Mouse (Mus musculus) cerebellum, postnatal 10 days (tissue): ENCODE measurements at regions not wholly inside any gene's neighbourhood (a gene's known extent, or its start where the extent isn't known, plus 50 kb on each side); places are given as distances from the start of the nearest gene placed in this dataset.

Source experiments
- DNase-seq, 2 experiments: peaks; one replicate each; pipeline ENCODE4 v3.0.0; 2021; ENCODE audit warnings: mixed read lengths in 2 of 2

GRCm38 (mm10) chr14:110276192-110276591 lies 478.8 kb downstream of the Slitrk6 start:
- no peak for DNase-seq

- DNase-seq, result peak; percentile 47 to 58
Observed at GRCm38 (mm10) chr14:110271270-110271669, 483.7 kb downstream of the Slitrk6 start.

DNA sequence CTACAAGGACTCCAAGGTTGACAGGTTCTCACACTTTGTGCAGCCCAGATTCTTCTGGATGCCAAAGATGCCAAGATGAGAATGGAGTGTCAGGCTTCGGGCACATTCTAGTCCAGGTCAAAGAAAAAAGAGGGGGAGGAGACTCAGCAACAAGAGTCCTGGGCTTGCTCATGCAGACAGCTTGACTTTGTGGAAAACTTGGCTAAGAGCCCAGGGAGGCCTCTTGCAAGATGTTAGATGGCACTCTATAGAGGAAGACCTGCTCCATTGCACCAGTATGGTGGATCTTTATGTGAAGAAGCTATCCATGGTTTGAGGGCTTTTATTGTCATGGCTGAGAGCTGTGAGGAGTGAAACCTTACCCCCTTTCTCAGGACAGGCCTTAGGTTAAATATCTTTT lies 510.5 kb downstream of the Slitrk6 start:
- peak; percentile 48 to 57 for DNase-seq

DNA sequence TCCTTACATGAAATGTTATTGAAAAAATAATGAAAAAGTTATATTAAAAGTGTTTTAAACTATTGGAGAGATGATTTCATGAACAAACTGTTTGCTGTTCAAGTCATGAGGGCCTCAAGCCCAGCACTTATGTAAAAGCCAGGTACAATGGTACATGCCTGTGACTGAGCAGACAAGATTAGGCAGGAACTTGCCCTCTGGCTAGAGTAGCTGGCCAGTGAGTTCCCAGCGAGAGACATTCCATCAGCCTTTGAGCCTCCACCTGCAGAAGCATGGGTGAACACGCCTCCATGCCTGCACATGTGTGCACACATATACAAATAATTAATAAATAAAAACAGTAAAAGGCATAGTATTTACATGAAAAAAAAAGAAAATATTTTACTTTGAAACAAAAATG lies 511.4 kb downstream of the Slitrk6 start:
- DNase-seq, result no peak

DNA sequence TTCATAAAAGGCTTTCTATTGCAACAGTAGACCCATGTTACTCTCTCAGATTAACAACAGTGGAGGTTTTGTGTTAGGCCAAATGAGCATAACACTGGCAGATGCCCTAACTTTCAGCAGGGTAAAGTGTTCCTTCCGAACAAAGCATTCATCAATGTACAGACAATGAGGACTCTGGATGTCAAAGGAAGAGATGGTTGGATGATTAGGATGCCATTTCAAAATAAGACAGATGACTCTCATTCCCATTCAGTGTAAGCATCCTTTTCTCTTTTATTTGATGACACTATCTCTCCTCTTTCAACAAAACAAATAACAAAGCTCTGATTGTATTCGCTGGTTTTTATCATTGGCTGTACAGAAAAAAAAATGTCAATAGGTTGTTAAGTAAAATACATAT lies 516.1 kb downstream of the Slitrk6 start:
- DNase-seq, result no peak

DNA sequence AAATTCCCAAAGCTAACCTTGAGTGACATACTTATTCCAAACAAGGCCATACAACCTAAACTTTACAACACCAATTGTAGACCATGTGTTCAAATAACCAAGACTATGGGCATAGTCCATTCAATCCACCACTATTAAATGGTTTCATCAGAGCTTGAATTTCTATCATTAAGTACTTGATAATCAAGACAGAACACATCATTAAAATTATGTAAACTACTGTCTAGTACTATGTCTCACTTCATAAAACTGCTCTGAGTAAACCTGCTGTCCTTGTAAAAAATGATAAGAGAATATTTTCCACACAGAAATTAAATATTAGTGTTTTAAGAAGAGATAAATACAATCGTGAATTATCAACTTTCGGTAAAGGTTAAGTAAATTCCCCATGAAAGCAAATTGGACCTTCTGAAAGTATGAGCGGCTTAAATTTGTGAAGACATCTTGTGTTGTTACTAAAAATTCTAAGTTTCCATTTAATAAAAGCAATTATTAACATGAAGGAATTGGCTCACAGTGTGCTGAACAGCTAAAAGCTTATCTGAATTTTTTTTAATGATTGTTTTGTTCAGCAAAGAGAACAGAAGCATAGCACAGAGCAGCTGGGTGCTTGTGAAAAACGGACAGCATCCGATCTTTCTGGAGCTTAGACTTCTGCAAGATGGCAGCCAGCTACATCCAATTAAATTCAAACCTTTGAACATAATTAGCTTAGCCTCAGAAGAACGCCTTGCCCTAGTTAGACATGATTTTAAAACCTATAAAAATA lies 530.1 kb downstream of the Slitrk6 start:
- DNase-seq, result no peak

DNA sequence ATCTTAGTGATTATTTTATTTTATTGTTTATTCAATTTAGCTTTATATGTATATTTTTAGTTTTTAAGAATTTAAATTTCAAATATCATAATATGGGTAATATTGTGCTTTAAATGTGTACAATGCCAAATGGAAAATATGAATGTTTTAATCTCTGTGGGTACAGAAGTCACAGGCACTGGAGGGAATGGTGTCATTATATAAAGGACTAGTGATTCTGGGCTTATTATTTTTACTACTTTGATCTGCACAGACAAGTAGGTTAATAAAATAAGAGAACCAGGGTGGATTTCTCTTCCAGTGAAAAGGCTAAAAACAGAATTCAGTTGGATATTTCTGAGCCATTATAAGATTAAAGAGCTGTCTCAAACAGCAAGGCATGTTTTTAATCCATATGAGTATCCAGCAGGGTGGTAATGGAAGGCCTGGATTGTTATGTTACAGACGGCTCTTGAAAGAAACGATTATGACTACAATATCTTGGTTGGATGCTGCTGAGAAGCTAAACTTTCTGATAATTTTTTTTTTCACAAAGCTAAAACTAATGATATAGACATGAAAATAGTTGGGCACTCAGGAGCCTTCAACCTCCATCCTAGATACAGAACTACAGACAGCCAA lies 563.9 kb downstream of the Slitrk6 start:
- DNase-seq, result no peak

GRCm38 (mm10) chr14:110190471-110190870 lies 564.5 kb downstream of the Slitrk6 start:
- no peak for DNase-seq

- no peak for DNase-seq
Observed at GRCm38 (mm10) chr14:110179166-110179565, 575.8 kb downstream of the Slitrk6 start.

GRCm38 (mm10) chr14:110171162-110172117 lies 583.5 kb downstream of the Slitrk6 start:
- no peak for DNase-seq

DNA sequence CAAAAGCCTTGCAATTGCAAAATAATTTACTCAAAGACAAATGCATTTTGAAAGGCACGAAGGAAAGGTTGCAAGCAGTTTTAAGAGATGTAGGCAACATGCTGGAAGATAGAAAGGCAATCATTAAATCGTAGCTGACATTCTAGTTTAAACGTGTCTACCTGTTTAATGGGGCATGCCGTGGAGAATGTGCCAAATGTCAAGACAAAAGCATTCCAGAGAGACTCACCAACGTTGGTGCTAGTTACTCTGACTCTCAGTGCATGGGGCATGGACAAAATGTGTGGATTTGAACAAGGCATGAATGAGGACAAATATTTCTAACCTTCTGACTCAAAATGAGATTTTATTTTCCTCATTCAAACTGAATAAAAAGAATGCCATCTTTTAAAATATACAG lies 586.3 kb downstream of the Slitrk6 start:
- DNase-seq, result no peak

GRCm38 (mm10) chr14:110128265-110128664 lies 626.7 kb downstream of the Slitrk6 start:
- no peak for DNase-seq

- DNase-seq, result no peak
Observed at GRCm38 (mm10) chr14:110125936-110126710, 628.8 kb downstream of the Slitrk6 start.

DNA sequence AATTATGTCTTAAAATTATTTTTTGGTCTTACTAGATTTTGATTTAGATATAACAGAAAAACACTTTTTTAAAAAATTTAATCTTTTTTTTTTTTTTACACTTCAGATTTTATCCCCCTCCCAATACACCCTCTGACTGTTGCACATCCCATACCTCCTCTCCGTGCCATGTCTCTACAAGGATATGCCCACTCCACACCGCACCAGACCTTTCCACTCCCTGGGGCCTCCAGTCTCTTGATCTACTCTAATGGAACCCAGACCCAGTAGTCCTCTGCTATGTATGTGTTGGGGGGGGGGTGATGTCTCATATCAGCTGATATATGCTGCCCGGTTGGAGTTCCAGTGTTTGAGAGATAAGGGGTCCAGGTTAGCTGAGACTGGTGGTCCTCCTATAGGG lies 632.2 kb downstream of the Slitrk6 start:
- no peak for DNase-seq

DNA sequence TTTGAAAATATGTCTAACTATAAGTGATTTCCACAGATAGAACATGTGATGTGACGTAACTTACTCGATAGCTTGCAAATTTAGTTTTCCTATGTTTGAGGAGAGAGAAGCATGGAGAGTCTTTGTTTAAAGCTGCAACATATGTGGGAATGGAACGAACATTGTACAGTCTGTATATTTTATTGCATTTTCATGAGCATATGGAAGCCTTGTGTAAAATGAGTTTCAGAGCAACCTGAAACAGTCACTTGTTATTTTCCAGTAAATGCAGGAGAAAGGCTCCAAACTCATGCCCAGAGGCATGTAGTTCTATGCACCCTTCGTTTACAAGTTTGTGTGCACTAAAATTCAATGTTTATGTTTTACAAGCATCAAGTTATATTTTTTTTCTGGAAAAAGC lies 639.4 kb downstream of the Slitrk6 start:
- DNase-seq, result no peak

- DNase-seq, result no peak
Observed at GRCm38 (mm10) chr14:110100852-110101251, 654.1 kb downstream of the Slitrk6 start.

DNA sequence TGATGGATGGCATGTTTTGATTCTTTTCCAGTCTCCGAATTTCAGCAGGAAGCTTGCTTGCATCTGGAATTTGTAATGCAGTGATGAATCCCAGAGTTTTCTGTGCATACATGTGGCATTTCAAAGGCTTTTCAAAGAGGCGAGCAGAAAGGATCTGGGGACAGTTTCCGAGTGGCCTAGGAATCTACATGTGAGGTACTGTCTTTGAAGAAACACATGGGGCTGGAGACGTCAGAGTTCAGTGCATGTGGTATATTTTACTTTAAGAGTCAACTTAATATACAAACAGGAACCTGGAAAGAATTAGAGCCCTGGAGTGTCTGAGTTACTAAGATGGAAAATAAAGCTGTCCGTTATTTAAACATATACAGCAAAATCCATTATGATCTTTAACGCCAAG lies 676.6 kb downstream of the Slitrk6 start:
- no peak for DNase-seq

DNA sequence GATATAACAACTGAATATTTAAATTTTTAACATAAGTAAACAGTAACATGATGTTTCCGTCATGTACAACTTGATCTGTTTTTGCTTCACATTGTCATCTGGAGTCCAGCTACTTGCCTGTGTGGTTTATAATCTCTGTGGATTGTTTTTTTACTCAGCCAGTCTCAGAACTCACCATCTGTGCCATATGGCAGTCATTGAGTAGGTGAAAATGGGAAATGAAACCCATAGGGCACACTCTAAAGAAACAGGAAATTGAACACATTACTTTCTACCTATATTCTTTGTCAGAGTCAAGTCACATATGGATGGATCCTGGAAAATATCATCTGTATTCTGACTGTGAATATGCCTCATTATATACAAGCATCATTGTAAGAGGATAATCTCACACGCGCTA lies 707.2 kb downstream of the Slitrk6 start:
- DNase-seq, result no peak

DNA sequence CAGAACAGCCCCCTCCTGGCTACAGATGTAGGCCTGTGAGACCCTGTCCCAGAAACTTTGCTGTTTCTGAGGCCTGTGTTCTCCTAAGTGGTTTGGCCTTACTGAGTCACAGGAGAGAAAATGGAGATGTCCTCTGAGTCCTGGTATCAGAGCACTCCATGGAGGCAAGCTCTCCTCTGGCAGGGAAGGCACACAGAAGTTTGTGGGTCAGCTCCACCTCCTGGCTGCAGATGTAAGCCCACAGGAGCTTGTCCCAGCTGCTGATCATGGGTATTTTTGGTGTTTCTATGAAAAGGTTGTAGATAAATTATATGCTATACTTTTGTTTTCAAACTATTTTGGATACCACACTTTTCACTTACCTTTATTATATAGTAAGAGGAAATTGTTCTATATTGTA lies 711.7 kb downstream of the Slitrk6 start:
- DNase-seq, result no peak

GRCm38 (mm10) chr14:110021812-110022211 lies 733.1 kb downstream of the Slitrk6 start:
- no peak for DNase-seq

DNA sequence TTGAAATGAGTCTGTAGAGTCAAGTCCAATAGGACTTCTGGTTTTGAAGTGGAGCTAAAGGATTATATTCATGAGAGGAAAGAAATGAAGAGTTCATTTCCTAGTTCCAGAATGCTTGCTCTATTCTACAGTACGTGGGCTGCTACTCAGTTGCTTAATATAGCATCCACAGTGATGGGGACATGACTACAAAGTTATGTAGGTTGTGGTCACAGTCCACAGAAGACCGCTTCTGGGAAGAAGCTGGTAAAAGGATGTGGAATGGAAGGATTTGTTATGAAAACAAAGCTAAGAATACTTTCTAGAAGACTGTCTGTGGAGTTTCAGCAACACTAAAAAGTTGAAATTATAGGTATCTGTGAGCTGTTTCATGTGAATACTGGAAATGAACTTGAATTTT lies 739.8 kb downstream of the Slitrk6 start:
- DNase-seq, result no peak

DNA sequence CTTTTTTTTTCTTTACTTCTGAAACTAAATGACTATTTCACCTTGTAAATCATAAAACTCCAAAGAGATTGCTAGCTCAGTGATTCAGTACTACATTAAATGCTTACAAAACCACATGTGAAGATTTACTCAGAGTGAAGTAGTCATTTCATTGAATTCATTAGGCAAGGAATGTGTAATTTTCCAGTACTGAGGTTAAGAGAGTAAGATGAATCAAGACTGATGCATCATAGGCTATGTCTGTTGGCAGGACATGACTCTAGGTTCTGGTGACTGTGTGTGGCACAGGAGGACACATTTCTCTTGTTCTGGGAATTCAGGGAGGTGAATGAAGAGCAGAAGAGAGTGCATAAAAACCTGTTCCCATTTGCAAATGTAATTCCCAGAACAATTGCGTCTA lies 741.7 kb downstream of the Slitrk6 start:
- no peak for DNase-seq

GRCm38 (mm10) chr14:110007159-110007558 lies 747.8 kb downstream of the Slitrk6 start:
- DNase-seq, result no peak
